Mouse (Mus musculus): Measurements from ENCODE around the gene Dthd1. TPM values are rescaled to one million over a fixed set of nuclear protein-coding genes. Genes with fewer than 3 reads are reported as not detected.
A peak's percentile ranks its signal among the peaks of the same experiment; 100 is the strongest.

Dthd1 gene
- not detected in 2 replicates for polyA plus RNA-seq (2011; ENCODE audit: insufficient read depth, insufficient read length, low read depth, missing spikeins)

- H3K27ac ChIP-seq (ENCODE audit: insufficient read depth, low read length): no peak within 1 kb of the TSS
- TF ChIP-seq CTCF (IDR thresholded peaks at IDR 0.05; ENCODE audit: low read depth, low read length): no peak
- no peak for TF ChIP-seq EP300 (IDR thresholded peaks at IDR 0.05; ENCODE audit: insufficient read depth, low read depth, low read length)
- TF ChIP-seq POLR2A (IDR thresholded peaks at IDR 0.05; ENCODE audit: insufficient read depth, low read length): no peak
- no peak within 1 kb of the TSS for H3K9ac ChIP-seq (ENCODE audit: low read depth, poor library complexity, severe bottlenecking)
- 0 out of 2 replicates have a peak, but pooled peaks cover under 1% of the 10 kb centered on the region for H3K9me3 ChIP-seq (replicated peaks; ENCODE audit: control insufficient read depth, insufficient read depth, low read length, poor library complexity, severe bottlenecking)
- H3K27me3 ChIP-seq (ENCODE audit: control insufficient read depth, insufficient read depth, low read length, poor library complexity, severe bottlenecking): no peaks in the 10 kb centered on the region
- no peak within 1 kb of the TSS for H3K4me3 ChIP-seq (ENCODE audit: low read depth, low read length)
- no peaks in the 10 kb centered on the region for H3K36me3 ChIP-seq (ENCODE audit: control insufficient read depth, insufficient read depth, low read length, poor library complexity, severe bottlenecking)
- no peaks in the 10 kb centered on the region for H3K4me1 ChIP-seq (ENCODE audit: control insufficient read depth, insufficient read depth, low read length)
Observed at GRCm38 (mm10) chr5:62813402-62814071, at the start of gene Dthd1. Dthd1 (plus strand) TSS chr5:62813823.

- Histone ChIP-seq H3K4me1 (ENCODE audit: control insufficient read depth, insufficient read depth, low read length) (peaks cover 3% of the 10 kb centered on the region), H3K27me3 (ENCODE audit: control insufficient read depth, insufficient read depth, low read length, poor library complexity, severe bottlenecking) (no peaks in the 10 kb centered on the region), H3K27ac (ENCODE audit: insufficient read depth, low read length) (no peak overlapping the region), H3K9ac (ENCODE audit: low read depth, poor library complexity, severe bottlenecking) (no peak overlapping the region), H3K36me3 (ENCODE audit: control insufficient read depth, insufficient read depth, low read length, poor library complexity, severe bottlenecking) (no peaks in the 10 kb centered on the region), H3K4me3 (ENCODE audit: low read depth, low read length) (no peak overlapping the region), H3K9me3 (replicated peaks; ENCODE audit: control insufficient read depth, insufficient read depth, low read length, poor library complexity, severe bottlenecking) (no peaks in the 10 kb centered on the region)
- TF ChIP-seq CTCF (IDR thresholded peaks at IDR 0.05; ENCODE audit: low read depth, low read length) (no peak), POLR2A (IDR thresholded peaks at IDR 0.05; ENCODE audit: insufficient read depth, low read length) (no peak), EP300 (IDR thresholded peaks at IDR 0.05; ENCODE audit: insufficient read depth, low read depth, low read length) (no peak)
Observed at GRCm38 (mm10) chr5:62764161-62764560, 49.5 kb upstream of the Dthd1 start.

DNA sequence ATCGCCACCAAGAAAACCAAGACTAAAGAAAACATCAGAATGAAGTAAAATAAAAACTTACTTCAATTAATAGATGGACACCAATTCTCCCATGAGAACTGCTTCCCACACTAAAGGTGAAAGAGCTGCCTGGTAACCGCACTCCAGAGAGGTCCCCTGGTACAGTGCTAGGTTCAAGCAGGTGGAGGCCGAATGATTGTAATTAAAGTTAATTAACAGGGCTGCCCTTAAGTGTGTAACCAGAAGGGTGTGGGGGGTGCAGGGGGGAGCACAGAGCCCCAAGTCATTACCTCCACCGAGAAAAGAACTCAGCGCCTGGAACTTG, 48.2 kb upstream of the Dthd1 start:
- Histone ChIP-seq H3K4me3 (ENCODE audit: low read depth, low read length) (peak overlapping the region; percentile 95), H3K9ac (ENCODE audit: low read depth, poor library complexity, severe bottlenecking) (peak overlapping the region; percentile 89), H3K9me3 (replicated peaks; ENCODE audit: control insufficient read depth, insufficient read depth, low read length, poor library complexity, severe bottlenecking) (no peaks in the 10 kb centered on the region), H3K36me3 (ENCODE audit: control insufficient read depth, insufficient read depth, low read length, poor library complexity, severe bottlenecking) (no peaks in the 10 kb centered on the region), H3K4me1 (ENCODE audit: control insufficient read depth, insufficient read depth, low read length) (peaks cover 3% of the 10 kb centered on the region), H3K27me3 (ENCODE audit: control insufficient read depth, insufficient read depth, low read length, poor library complexity, severe bottlenecking) (no peaks in the 10 kb centered on the region), H3K27ac (ENCODE audit: insufficient read depth, low read length) (peak overlapping the region; percentile 82)
- TF ChIP-seq EP300 (IDR thresholded peaks at IDR 0.05; ENCODE audit: insufficient read depth, low read depth, low read length): no peak
- no peak for TF ChIP-seq POLR2A (IDR thresholded peaks at IDR 0.05; ENCODE audit: insufficient read depth, low read length)
- TF ChIP-seq CTCF (IDR thresholded peaks at IDR 0.05; ENCODE audit: low read depth, low read length): no peak

DNA sequence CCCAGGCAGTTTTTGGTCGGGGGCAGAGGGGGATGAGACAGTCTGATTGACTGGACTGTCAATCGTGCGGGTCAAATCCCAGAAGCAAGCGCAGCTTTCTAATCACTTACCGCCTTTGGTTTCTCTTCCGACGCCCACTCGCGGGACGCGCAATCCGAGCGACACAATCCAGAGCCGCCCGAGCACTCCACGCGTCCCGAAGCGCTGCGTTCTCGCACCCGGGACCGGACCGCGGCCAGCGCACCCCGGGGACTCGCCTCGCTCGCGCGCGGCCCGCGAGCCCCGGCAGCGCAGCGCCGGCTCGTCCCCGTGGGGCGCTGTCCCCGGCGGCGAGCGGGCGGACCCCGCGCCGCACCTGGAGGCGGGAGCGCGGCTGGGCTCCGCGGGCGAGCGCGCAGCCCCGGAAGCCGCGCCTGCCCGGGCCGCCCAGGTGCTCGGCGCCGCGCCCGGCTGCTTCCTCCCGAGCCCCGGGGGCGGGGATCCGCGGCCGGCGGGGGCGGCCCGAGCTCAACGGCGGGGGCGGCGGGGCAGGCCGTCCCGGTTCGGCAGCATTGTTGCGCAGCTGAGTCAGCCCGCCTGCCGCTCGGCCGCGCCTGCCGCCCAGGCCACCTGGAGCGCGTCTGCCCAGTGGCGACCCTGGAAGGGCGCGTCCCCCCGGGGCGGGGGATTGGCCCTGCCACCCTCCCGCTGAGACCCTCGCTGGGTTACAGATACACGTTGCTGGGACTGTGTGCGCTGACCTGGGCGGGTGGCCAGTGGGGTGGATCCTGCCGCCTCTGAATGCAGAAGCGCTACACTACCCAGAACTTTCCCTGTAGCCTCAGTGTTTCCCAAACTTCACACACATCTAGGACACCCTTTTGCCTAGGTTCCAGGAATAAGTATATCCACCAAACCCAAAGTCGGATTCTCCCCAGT, 47.6 kb upstream of the Dthd1 start, which contains the start of gene Arap2:
Gene Arap2 (minus strand): TSS at position 376 of the 918 bp plus-strand sequence.
- H3K36me3 ChIP-seq (ENCODE audit: control insufficient read depth, insufficient read depth, low read length, poor library complexity, severe bottlenecking): no peaks in the 10 kb centered on the region
- H3K4me1 ChIP-seq (ENCODE audit: control insufficient read depth, insufficient read depth, low read length): peaks cover 3% of the 10 kb centered on the region
- H3K27me3 ChIP-seq (ENCODE audit: control insufficient read depth, insufficient read depth, low read length, poor library complexity, severe bottlenecking): no peaks in the 10 kb centered on the region
- TF ChIP-seq EP300 (IDR thresholded peaks at IDR 0.05; ENCODE audit: insufficient read depth, low read depth, low read length) (no peak), CTCF (IDR thresholded peaks at IDR 0.05; ENCODE audit: low read depth, low read length) (no peak), POLR2A (IDR thresholded peaks at IDR 0.05; ENCODE audit: insufficient read depth, low read length) (no peak)
- H3K9ac ChIP-seq (ENCODE audit: low read depth, poor library complexity, severe bottlenecking): peak within 1 kb of the TSS; percentile 89
- H3K27ac ChIP-seq (ENCODE audit: insufficient read depth, low read length): peak within 1 kb of the TSS; percentile 82
- peak within 1 kb of the TSS; percentile 95 for H3K4me3 ChIP-seq (ENCODE audit: low read depth, low read length)
- no peaks in the 10 kb centered on the region for H3K9me3 ChIP-seq (replicated peaks; ENCODE audit: control insufficient read depth, insufficient read depth, low read length, poor library complexity, severe bottlenecking)

DNA sequence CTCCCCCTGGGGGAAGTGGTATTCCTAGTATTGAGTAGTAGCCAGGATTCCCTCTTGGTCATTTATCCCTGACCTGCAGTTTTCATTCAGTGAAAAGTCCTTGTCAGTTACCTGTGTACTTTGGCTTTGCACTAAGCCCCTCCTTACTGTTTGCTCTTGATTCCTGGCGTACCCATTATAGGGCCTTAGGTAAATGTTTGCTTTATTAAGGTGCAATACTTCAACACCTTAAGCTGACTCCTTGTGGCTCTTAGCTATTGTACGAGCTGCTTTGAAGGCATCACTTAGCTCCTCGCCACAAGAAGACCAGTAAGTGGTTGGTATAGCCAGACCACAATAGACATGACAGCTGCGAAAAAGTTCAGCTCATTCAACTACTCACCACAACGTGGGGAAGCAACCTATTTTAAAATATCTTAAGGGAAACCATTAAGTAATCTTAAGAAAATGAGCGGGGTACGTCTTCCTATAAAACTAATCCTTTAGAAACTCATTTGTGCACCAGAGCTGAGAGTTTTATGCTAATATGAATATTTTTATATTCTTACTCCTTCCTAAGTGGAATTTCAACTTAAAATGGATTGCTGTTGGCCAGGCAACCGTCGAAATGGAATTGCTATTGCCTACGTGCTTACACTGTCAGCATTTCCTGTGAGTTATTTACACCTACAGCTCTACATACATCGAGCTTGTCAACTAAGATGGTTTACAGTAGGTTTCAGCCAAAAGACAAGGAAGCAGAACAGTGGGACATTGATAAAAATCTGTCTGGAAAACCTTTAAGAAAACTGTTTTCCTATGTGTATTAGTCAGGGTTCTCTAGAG, 41.6 kb upstream of the Dthd1 start:
- Histone ChIP-seq H3K4me1 (ENCODE audit: control insufficient read depth, insufficient read depth, low read length) (no peaks in the 10 kb centered on the region), H3K9ac (ENCODE audit: low read depth, poor library complexity, severe bottlenecking) (no peak overlapping the region), H3K9me3 (replicated peaks; ENCODE audit: control insufficient read depth, insufficient read depth, low read length, poor library complexity, severe bottlenecking) (no peaks in the 10 kb centered on the region), H3K36me3 (ENCODE audit: control insufficient read depth, insufficient read depth, low read length, poor library complexity, severe bottlenecking) (no peaks in the 10 kb centered on the region), H3K27ac (ENCODE audit: insufficient read depth, low read length) (no peak overlapping the region), H3K27me3 (ENCODE audit: control insufficient read depth, insufficient read depth, low read length, poor library complexity, severe bottlenecking) (no peaks in the 10 kb centered on the region), H3K4me3 (ENCODE audit: low read depth, low read length) (no peak overlapping the region)
- no peak for TF ChIP-seq POLR2A (IDR thresholded peaks at IDR 0.05; ENCODE audit: insufficient read depth, low read length)
- TF ChIP-seq EP300 (IDR thresholded peaks at IDR 0.05; ENCODE audit: insufficient read depth, low read depth, low read length): no peak
- no peak for TF ChIP-seq CTCF (IDR thresholded peaks at IDR 0.05; ENCODE audit: low read depth, low read length)
